Mouse (Mus musculus) liver, embryonic 13.5 days (tissue): ENCODE results near the gene Kcng3. TPM values are rescaled to one million over a fixed set of nuclear protein-coding genes. Genes with fewer than 3 reads are reported as not detected.

ENCODE experiments used
- ATAC-seq: fragments of 200-750 bp; cut with Nextera tagmentation; 2 replicates; pipeline ENCODE4 v1.8.0; 2017; ENCODE audit warnings: low read depth, mild to moderate bottlenecking, moderate number of reproducible peaks, moderate library complexity
- DNase-seq: peaks from one replicate; pipeline ENCODE4 v3.0.0; 2022
- H3K27ac ChIP-seq: fragments of 300-500 bp; sonication (generic); 2 replicates; pipeline ENCODE4 v1.5.1; 2015; ENCODE audit warnings: moderate library complexity, mild to moderate bottlenecking, inconsistent platforms
- H3K27me3 ChIP-seq: fragments of 300-500 bp; sonication (generic); 2 replicates; pipeline ENCODE4 v1.6.1; 2015; ENCODE audit warnings: mild to moderate bottlenecking, inconsistent platforms
- H3K36me3 ChIP-seq: fragments of 300-500 bp; sonication (generic); 2 replicates; pipeline ENCODE4 v1.6.1; 2015; ENCODE audit warnings: mild to moderate bottlenecking, inconsistent platforms
- H3K4me1 ChIP-seq: fragments of 300-500 bp; sonication (generic); replicated peaks from 2 replicates; pipeline ENCODE4 v1.6.1; 2015; ENCODE audit warnings: inconsistent platforms
- H3K4me2 ChIP-seq: fragments of 300-500 bp; sonication (generic); 2 replicates; pipeline ENCODE4 v1.6.1; 2015; ENCODE audit warnings: inconsistent platforms, mild to moderate bottlenecking, moderate library complexity
- H3K4me3 ChIP-seq: fragments of 300-500 bp; sonication (generic); replicated peaks from 2 replicates; pipeline ENCODE4 v1.5.1; 2015; ENCODE audit warnings: mild to moderate bottlenecking, inconsistent platforms
- H3K9ac ChIP-seq: fragments of 300-500 bp; sonication (generic); 2 replicates; pipeline ENCODE4 v1.6.1; 2015; ENCODE audit warnings: mild to moderate bottlenecking, inconsistent platforms
- H3K9me3 ChIP-seq: fragments of 300-500 bp; sonication (generic); replicated peaks from 2 replicates; pipeline ENCODE4 v1.6.1; 2016; ENCODE audit warnings: inconsistent platforms
- WGBS: fragments of 180-500 bp; shearing (Covaris S2); methylation state at CpG from one replicate; pipeline ENCODE4 v1.1.7; 2015; ENCODE audit not compliant: insufficient replicate concordance; 5-methylcytosine and 5-hydroxymethylcytosine counted together
- polyA plus RNA-seq: library from polyadenylated mRNA; unstranded; fragments of >200 nt; fragmentation: Nextera tagmentation; extraction: Ambion mirVana; gene quantifications from 2 replicates; pipeline ENCODE4 v1.2.1, GENCODE M21; 2015

Kcng3 gene
- 0.03 TPM in 1 of 2 replicates, not detected in the other for polyA plus RNA-seq

DNA sequence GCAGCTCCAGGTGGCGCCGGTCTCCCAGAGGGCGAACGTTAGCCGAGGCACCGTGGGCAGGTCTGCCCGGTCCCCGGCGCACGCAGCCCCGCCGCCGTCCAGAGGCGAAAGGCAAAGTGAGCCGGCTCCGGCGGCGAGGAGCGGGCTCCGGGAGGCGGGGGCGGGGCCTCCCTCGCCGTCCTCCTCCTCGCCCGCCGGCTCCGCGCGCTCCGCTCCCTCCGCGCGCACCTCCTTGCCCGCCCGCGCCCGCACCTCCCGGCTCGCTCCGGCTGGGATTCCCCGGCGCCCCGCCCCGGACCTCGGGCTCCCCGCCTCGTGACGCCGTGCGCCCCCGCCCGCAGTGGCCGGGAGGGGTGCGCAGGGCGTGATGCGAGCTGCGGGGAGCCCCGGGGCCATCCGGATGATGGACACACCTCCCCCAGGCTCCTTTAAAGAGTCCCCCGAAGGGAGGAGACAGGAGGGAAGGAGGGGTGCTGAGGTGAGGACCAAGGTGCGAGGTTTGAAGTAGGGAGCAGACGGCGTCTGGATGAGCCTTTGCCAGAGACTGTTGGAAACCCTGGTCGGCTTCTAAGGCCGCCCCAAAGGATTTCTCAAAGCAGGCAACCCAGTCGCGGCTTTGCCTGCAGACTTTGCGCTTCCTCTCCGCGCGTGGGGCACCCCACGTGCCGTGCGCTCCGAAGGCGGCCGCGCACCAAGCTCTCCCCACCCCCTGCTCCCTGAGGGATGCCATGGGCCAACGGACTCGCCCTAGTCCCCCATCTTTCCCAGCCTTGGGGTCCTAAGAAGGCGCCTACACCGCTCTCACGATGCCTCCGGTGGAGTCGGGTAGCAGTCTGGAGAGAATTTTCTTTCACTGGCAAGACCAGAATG is at the start of gene Kcng3:
Gene Kcng3 (minus strand): TSS at position 113 of the 870 bp plus-strand sequence.
- Histone ChIP-seq H3K4me2 (peak within 1 kb of the TSS; percentile 85), H3K4me3 (peak within 1 kb of the TSS; percentile 65), H3K4me1 (peaks cover 31% of the 10 kb centered on the region), H3K27me3 (peaks cover 86% of the 10 kb centered on the region), H3K36me3 (no peaks in the 10 kb centered on the region), H3K9me3 (no peaks in the 10 kb centered on the region), H3K9ac (peak within 1 kb of the TSS; percentile 55), H3K27ac (no peak within 1 kb of the TSS)
- ATAC-seq, result peak; percentile 67
- DNase-seq, result no peak
- under 1% methylated on average over 86 of the region's 86 CpGs for WGBS

DNA sequence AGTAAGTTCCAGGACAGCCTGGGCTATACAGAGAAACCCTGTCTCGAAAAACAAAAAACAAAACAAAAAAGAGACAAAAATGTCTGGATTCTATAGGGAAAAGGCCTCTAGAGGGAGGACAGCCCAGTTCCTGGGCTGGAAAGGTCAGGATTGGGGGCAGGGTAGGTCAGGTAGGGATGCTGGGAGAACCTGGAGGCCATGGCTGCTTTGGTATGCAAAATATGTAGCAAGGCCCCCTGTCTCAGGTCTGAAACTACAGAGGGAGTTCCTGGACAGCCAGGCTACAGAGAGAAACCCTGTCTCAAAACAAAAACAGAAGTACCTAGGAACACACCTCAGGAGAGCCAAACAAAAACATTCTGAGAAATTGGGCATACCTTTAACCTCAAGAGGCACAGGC is 45.7 kb upstream of the Kcng3 start:
- Histone ChIP-seq H3K27me3 (no peaks in the 10 kb centered on the region), H3K4me2 (no peak overlapping the region), H3K4me3 (no peak overlapping the region), H3K36me3 (no peaks in the 10 kb centered on the region), H3K9me3 (no peaks in the 10 kb centered on the region), H3K4me1 (no peaks in the 10 kb centered on the region; the same call in 1 of the 2 replicates), H3K9ac (no peak overlapping the region), H3K27ac (no peak overlapping the region)
- no peak for DNase-seq
- ATAC-seq, result no peak
- WGBS, result 79% methylated on average over 1 of the region's 1 CpGs

DNA sequence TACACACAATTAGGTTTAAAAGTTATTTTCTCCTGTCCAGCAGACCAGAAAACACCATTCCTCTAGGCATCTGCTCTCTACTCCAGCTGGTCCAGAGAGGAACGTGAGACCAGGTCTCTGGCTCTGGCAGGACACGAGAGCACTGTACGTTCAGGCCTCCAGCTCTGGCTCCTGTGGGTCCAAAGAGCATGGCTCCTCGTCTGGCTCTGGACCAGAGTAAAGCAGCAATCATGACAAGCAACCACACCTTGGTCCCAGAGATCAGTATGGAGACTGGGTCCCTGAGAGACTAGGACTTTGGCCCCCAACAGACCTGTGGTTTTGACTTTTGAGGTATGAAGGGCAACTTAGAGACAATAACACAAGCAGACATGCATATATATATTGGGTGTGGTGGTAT is 41.0 kb upstream of the Kcng3 start:
- Histone ChIP-seq H3K27ac (no peak overlapping the region), H3K4me1 (0 out of 2 replicates have a peak, but pooled peaks cover 6% of the 10 kb centered on the region), H3K4me3 (no peak overlapping the region), H3K36me3 (no peaks in the 10 kb centered on the region), H3K4me2 (no peak overlapping the region), H3K9ac (no peak overlapping the region), H3K27me3 (no peaks in the 10 kb centered on the region), H3K9me3 (no peaks in the 10 kb centered on the region)
- ATAC-seq (no peak), DNase-seq (no peak)
- 63% methylated on average over 4 of the region's 4 CpGs for WGBS

DNA sequence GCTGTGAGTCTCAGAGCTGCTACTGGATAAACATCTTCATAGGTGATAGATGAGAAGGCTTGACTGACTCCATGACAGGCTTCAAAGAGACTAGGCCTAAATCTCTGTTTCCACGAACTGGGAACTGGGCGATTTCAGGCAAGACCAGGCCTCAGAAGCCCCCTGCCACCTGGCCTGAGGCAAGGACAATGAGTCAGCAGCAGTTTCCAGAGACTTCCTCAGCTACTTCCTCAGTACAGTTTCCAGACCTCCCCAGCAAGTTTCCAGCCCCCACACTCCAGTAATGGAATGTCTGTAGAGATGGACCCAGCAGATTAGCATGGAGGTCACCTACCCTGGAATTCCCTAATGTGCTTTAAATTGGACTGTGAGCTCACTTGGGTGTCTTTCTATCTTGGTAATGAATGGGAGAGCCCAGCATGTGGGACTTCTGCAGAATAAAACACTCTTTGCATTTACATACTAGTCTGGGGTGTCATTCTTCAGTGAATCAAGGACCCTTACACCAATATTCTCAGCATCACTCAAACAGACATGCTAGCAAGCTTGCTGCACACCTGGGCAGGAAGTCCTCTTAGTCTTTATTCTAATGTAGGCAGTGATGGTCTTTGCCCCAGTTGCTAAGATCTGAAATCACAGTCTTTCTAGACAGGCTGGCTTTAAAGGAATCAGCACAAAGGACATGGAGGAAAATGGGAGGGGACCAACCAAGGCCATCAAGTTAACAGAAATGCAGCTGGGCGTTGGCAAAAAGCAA is 36.4 kb upstream of the Kcng3 start:
- ATAC-seq, result no peak
- H3K27ac ChIP-seq, result no peak overlapping the region
- H3K4me3 ChIP-seq, result no peak overlapping the region
- 77% methylated on average over 3 of the region's 3 CpGs for WGBS
- no peaks in the 10 kb centered on the region for H3K27me3 ChIP-seq
- DNase-seq, result no peak
- H3K4me1 ChIP-seq, result peaks cover 19% of the 10 kb centered on the region
- no peaks in the 10 kb centered on the region for H3K36me3 ChIP-seq
- H3K9ac ChIP-seq, result no peak overlapping the region
- no peak overlapping the region for H3K4me2 ChIP-seq
- no peaks in the 10 kb centered on the region for H3K9me3 ChIP-seq

GRCm38 (mm10) chr17:83666597-83667287 is 35.0 kb upstream of the Kcng3 start:
- no peak overlapping the region for H3K9ac ChIP-seq
- H3K9me3 ChIP-seq, result no peaks in the 10 kb centered on the region
- H3K27ac ChIP-seq, result peak overlapping the region; percentile 7
- WGBS, result 39% methylated on average over 13 of the region's 13 CpGs
- peak; percentile 91 for ATAC-seq
- no peaks in the 10 kb centered on the region for H3K27me3 ChIP-seq
- H3K4me3 ChIP-seq, result no peak overlapping the region
- peak overlapping the region; percentile 45 for H3K4me2 ChIP-seq
- DNase-seq, result no peak
- H3K4me1 ChIP-seq, result peaks cover 19% of the 10 kb centered on the region
- no peaks in the 10 kb centered on the region for H3K36me3 ChIP-seq

GRCm38 (mm10) chr17:83664761-83665160 is 33.1 kb upstream of the Kcng3 start:
- Histone ChIP-seq H3K27me3 (no peaks in the 10 kb centered on the region), H3K4me3 (no peak overlapping the region), H3K36me3 (no peaks in the 10 kb centered on the region), H3K4me2 (no peak overlapping the region), H3K9me3 (0 out of 2 replicates have a peak, but pooled peaks cover 4% of the 10 kb centered on the region), H3K27ac (no peak overlapping the region), H3K9ac (no peak overlapping the region), H3K4me1 (peaks cover 26% of the 10 kb centered on the region)
- ATAC-seq (no peak), DNase-seq (no peak)
- WGBS, result 69% methylated on average over 8 of the region's 8 CpGs

DNA sequence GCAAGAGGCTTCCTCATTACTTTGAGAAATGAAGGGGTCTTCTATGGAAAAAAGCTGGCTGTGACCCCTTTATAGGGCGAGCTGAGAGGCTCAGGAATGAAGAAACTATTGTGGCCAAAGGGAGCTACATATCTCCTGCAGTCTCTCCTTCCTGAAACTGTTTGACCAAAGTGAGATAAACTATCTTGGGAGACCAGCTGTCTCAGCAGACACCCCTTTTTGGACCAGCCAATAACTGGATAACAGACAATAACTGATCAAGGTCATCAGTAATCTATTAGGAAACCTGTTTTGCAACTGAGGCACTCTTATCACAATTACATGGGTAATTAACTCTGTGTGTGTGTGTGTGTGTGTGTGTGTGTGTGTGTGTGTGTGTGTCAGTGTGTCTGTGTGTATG is 27.2 kb upstream of the Kcng3 start:
- Histone ChIP-seq H3K27me3 (no peaks in the 10 kb centered on the region), H3K36me3 (no peaks in the 10 kb centered on the region), H3K4me2 (peak overlapping the region; percentile 58), H3K9ac (peak overlapping the region; percentile 60), H3K27ac (peak overlapping the region; percentile 93), H3K9me3 (0 out of 2 replicates have a peak, but pooled peaks cover 4% of the 10 kb centered on the region), H3K4me3 (no peak overlapping the region; the same call in 1 of the 2 replicates), H3K4me1 (peaks cover 59% of the 10 kb centered on the region)
- DNase-seq (peak; percentile 75), ATAC-seq (peak; percentile 92)
- 14% methylated on average over 1 of the region's 1 CpGs for WGBS

- peak overlapping the region; percentile 93 for H3K27ac ChIP-seq
- H3K4me3 ChIP-seq, result no peak overlapping the region
- H3K36me3 ChIP-seq, result no peaks in the 10 kb centered on the region
- no peaks in the 10 kb centered on the region for H3K27me3 ChIP-seq
- ATAC-seq, result no peak
- H3K9ac ChIP-seq, result peak overlapping the region; percentile 60
- H3K4me2 ChIP-seq, result no peak overlapping the region
- 82% methylated on average over 9 of the region's 9 CpGs for WGBS
- H3K4me1 ChIP-seq, result peaks cover 73% of the 10 kb centered on the region
- 0 out of 2 replicates have a peak, but pooled peaks cover 4% of the 10 kb centered on the region for H3K9me3 ChIP-seq
- no peak for DNase-seq
Measured at GRCm38 (mm10) chr17:83657375-83657774, 25.7 kb upstream of the Kcng3 start.

DNA sequence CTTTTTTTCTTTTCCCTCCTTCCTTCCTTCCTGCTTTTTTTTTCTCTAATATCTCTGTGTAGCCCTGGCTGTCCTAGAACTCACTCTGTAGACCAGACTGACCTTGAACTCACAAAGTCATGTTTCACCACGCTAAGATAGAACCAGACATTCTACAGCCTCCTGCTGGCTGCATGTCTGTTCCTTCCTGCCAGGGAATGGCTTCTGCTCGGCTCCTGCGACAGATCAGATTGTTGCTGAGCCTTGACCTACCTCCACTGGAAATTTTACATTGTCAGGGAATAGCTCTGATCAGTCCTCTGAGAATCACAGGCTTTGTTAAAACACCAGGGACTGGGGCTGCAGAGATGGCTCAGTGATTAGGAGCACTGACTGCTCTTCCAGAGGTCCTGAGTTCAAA is 24.0 kb upstream of the Kcng3 start:
- no peaks in the 10 kb centered on the region for H3K36me3 ChIP-seq
- H3K4me3 ChIP-seq, result no peak overlapping the region
- no peaks in the 10 kb centered on the region for H3K27me3 ChIP-seq
- ATAC-seq, result no peak
- H3K9ac ChIP-seq, result no peak overlapping the region
- H3K9me3 ChIP-seq, result 0 out of 2 replicates have a peak, but pooled peaks cover 4% of the 10 kb centered on the region
- DNase-seq, result no peak
- no peak overlapping the region for H3K4me2 ChIP-seq
- peak overlapping the region; percentile 67 for H3K27ac ChIP-seq
- H3K4me1 ChIP-seq, result peaks cover 89% of the 10 kb centered on the region
- 78% methylated on average over 3 of the region's 3 CpGs for WGBS

- Histone ChIP-seq H3K9ac (no peak overlapping the region), H3K27ac (peak overlapping the region; percentile 67), H3K4me2 (no peak overlapping the region), H3K36me3 (no peaks in the 10 kb centered on the region), H3K9me3 (no peaks in the 10 kb centered on the region), H3K27me3 (no peaks in the 10 kb centered on the region), H3K4me1 (peaks cover 89% of the 10 kb centered on the region), H3K4me3 (no peak overlapping the region)
- ATAC-seq (no peak), DNase-seq (no peak)
- WGBS, result 42% methylated on average over 13 of the region's 13 CpGs
Measured at GRCm38 (mm10) chr17:83654651-83655136, 23.0 kb upstream of the Kcng3 start.

DNA sequence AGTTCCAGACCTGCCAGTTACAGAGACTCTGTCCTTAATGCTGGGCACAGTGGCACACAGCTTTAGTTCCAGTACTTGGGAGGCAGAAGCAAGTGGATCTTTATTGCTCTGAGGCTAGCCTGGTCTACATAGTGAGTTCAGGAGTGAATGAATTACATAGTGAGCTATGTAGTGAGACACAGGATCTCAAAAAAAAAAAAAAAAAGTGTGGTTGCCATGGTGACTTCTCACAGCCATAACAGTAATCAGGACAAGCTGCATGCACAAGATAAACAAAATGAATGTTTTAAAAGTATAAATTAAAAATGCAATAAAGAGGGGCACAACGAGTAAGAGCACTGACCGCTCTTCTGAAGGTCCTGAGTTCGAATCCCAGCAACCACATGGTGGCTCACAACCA is 21.9 kb upstream of the Kcng3 start:
- H3K9me3 ChIP-seq, result no peaks in the 10 kb centered on the region
- H3K4me2 ChIP-seq, result no peak overlapping the region
- WGBS, result 75% methylated on average over 3 of the region's 3 CpGs
- no peaks in the 10 kb centered on the region for H3K36me3 ChIP-seq
- DNase-seq, result no peak
- H3K4me3 ChIP-seq, result no peak overlapping the region
- ATAC-seq, result no peak
- H3K9ac ChIP-seq, result no peak overlapping the region
- peak overlapping the region; percentile 64 for H3K27ac ChIP-seq
- peaks cover 83% of the 10 kb centered on the region for H3K4me1 ChIP-seq
- H3K27me3 ChIP-seq, result no peaks in the 10 kb centered on the region
